Mouse (Mus musculus) embryo, embryonic 9.5 days (tissue): ENCODE measurements around the gene Spata21.
"Not testable (repeated sequence)": the region's sequence is repeated elsewhere in the genome, so short reads cannot be mapped to it uniquely, and the experiment has no call there.

Experiments used
- DNase-seq: peaks from one replicate; pipeline ENCODE4 v3.0.0-alpha.2; 2017; ENCODE audit errors: extremely low spot score

The Spata21 gene

DNA sequence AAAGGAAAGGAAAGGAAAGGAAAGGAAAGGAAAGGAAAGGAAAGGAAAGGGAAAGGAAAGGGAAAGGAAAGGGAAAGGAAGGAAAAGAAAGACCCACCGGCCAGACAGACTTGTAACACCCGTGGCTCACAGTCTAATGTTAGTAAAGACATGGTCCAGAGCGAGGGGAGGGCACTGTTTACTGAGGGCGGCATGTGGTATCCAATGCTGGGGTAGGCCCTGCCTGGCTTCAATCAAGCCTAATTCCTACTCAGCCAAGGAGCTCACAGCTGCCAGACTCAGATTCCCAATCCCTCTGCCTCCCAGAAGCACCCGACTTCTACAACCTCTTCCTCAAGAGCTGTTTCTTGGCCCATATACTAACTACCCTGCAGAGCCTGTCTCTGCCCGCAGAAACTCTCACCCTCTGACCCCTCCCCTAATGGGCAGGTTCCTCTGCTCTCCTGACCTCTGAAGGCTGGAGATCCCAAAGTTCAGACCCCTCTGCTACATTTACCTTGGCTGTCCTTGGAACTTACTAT, 41.1 kb downstream of the Spata21 start:
- no peak for DNase-seq

GRCm38 (mm10) chr4:141130704-141131342, 42.7 kb downstream of the Spata21 start:
- no peak for DNase-seq

- no peak for DNase-seq
These were observed 43.5 kb downstream of the Spata21 start for GRCm38 (mm10) chr4:141131531-141132061.

GRCm38 (mm10) chr4:141132191-141132590, 44.1 kb downstream of the Spata21 start:
- DNase-seq: no peak

DNA sequence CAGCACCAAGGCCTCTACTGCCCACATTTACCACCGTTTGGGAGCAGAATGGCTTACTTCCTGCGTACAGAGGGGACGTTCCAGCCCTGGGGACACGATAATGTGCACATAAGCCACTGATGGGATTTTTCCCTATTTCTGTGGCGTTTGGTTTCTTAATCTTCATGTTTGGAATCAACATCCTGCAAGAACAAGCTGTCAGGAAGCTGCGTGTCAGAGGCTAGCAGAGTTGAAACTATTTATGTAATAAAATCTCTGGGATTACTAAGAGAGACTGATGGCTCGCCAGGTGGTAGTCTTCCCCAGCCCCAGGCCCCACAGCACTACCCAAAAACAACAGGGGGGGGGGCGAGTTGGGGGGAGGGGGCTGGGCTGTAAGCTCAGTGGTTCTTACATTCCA, 45.1 kb downstream of the Spata21 start:
- no peak for DNase-seq

DNA sequence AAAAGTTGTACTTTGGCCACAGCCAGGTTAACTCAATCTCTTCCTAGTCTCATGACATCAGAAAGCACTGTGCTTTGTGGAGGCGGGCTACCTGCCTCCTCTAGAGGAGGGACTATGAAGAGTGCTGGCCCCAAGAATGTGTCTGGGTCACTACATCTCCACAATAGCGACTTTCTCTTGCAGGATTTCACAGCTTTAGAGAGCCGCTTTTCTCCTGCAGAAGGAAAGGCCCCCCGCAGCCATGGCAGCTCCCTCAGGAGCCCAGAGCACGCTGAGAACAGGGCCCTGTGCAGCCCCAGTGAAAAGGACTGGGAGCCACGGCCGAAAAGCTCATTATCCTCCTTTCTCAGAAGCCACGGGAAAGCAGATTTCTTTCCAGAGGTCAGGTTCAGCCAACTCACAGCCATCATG, 45.9 kb downstream of the Spata21 start:
- DNase-seq: no peak

DNA sequence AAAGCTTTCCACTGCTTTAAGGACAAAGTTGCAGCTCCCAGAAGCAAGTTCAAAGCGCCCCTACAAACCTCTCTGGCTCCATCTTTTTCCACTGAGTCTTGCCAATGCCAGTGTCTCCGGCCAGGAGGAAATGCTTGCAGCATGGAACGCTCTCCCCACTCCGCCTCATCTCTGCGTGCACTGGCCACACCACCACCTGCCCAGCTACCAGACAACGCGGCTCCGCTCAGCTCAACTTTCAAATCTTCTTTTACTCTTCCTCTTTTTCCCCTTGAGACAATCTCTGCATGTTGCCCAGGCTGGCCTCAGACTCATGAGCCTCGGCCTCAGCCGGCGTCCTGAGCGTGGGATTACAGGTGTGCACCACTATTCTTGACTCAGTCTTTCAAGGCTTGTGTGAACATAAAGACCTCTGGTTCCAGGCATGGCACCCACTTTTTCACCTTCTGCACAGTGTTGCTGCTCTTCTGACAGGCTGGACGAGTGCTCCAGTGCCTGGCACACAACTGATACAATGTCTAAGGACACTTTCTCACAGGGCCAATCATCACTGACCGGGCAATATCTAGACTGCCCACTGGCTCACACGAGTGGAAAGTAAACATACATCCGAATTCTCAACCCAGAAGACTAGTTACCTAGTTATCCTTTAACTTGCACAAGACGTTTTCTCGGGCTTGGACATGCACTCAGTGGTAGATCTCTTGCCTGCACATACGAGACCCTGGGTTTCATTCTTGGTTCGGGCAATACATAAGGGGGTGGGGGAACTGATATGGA, 46.8 kb downstream of the Spata21 start:
- no peak for DNase-seq

DNA sequence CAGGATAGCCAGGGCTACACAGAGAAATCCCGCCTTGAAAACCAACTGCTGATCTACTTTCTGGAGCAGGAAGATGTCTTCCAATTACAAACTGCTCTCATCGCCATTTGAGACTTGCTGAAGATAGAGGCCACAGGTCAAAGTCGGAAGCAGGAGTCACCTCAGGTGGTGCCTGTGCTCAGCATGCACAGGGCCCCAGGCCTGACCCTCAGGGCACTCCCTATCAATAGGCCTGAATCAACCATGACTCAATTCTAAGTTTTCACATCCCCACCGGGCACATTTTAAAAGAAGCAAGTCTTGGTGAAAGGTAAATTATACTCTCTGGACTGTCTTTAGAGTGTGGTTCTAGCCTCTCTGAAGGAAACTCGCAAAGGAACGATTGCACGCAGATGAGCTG, 48.0 kb downstream of the Spata21 start:
- DNase-seq: no peak

- DNase-seq: not testable (repeated sequence)
These were observed 49.6 kb downstream of the Spata21 start for GRCm38 (mm10) chr4:141137740-141138139.

- DNase-seq: peak; percentile 50
These were observed 50.4 kb downstream of the Spata21 start for GRCm38 (mm10) chr4:141138425-141139115.

DNA sequence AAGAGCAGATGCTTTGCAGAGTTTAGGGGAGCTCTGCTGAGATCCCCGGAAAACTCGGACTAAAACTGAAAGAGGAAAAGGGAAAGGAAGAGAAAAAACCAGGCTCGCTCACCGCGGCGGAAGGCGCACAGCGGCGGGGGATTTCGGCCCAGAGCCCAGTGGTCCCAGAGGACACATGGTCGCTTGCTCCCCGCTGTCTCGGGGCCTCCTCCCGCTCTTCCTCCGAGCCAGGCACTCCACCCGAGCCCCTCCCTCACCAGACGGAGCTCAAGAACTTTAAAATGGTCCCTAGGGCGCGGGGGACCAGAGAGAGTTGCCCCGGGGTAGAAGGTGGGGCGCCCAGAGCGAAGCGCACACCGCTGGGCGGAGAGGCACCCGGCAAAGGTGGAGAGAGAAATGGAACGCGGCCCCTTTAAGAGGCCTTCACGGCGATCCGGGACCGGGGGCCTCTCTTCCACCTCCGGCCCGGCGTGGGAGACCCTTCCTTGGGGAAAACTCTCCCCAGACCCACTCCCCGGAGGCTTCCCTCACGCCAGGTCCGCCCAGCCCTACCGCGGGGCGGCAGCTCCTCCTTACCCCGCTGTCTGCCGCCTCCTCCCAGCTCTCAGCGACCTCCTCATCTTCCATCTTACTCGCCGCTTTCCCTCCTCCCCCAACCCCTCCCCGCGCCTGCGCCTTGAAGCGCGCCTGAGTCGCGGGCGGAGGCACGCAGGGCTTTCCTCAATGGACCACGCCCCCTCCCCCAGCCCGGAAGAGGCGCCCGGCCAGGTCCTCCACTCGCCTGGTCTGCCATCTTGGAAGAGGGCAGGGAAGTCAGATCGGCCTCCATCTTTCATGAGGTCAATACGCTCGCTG, 51.2 kb downstream of the Spata21 start, which contains the start of gene Szrd1:
Szrd1 (minus strand) TSS at position 660 of the 855 bp plus-strand sequence.
- DNase-seq: peak; percentile 98

DNA sequence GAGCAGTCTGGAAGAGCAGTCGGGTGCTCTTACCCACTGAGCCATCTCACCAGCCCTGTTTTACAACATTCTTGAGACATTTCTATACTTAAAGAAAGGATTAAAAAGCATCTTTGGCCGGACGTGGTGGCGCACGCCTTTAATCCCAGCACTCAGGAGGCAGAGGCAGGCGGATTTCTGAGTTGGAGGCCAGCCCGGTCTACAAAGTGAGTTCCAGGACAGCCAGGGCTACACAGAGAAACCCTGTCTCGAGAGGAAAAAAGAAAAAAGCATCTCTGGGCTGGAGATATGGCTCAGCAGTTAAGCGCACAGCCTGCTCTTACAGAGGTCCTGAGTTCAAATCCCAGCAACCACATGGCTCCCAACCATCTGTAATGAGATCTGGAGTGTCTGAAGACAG, 52.2 kb downstream of the Spata21 start:
- DNase-seq: not testable (repeated sequence)

- no peak for DNase-seq
These were observed 52.8 kb downstream of the Spata21 start for GRCm38 (mm10) chr4:141140967-141141366.

DNA sequence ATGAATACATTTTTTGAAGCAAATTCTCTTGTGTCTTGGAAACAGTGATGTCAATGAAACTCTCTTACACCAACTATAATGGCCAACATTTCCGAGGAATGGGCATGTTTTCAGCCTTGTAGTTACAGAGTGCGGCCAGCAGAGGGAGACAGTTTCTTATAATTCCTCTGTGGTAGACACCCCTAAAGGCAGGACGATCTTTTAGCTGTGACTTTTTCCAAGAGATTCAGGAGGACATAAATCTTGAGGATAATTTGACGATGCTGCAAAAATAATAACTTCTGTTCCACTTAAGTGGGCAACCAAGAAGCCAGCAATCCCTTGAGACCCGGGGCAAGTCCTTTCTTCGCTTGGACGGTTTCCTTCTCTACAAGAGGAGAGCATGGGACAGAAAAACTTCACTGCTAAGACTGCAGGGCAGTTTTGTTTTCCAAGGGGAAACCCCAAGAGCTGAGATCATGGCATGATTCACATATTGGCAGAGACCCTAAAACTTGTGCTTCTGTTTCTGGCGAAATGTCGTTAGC, 54.2 kb downstream of the Spata21 start:
- DNase-seq: peak; percentile 70

- DNase-seq: not testable (repeated sequence)
These were observed 57.0 kb downstream of the Spata21 start for GRCm38 (mm10) chr4:141145124-141145523.

DNA sequence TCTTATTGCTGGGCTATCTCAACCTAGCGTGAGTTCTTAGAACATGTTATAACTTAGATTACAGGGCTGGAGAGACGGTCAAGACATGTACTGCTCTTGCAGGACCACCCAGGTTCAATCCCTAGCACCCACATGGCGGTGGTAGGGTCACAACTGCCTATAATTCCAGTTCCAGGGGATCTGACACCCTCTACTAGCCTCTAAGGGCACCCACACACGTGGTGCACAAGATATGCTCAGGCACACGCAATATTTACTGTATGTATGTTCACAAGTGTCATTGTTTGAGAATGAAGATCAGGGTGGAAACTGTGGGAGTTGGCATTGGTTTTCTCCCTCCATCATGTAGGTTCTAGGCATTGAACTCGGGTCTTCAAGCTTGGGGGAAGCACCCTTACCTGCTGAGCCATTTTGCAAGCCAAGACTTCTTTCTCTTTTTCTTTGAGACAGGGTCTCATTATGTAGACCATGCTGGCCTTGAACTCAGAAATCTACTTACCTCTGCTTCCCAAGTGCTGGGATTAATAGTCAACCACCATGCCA, 58.4 kb downstream of the Spata21 start:
- DNase-seq: no peak

- DNase-seq: peak; percentile 95
These were observed 59.2 kb downstream of the Spata21 start, which contains the start of gene Fbxo42 for GRCm38 (mm10) chr4:141147112-141148008. Gene Fbxo42, plus strand, starts transcription at chr4:141147913.

GRCm38 (mm10) chr4:141148009-141148801, 60.1 kb downstream of the Spata21 start:
- peak; percentile 56 for DNase-seq

- DNase-seq: no peak
These were observed 61.0 kb downstream of the Spata21 start for GRCm38 (mm10) chr4:141149116-141149515.
